Mouse (Mus musculus): ENCODE data around the gene Lrrc27. TPM values are rescaled to one million over a fixed set of nuclear protein-coding genes. Genes with fewer than 3 reads are reported as not detected.

Lrrc27 gene
- polyA plus RNA-seq, 1 experiment from 2014 or later, result 3.5 TPM

- Histone ChIP-seq H3K4me3 (no peak overlapping the region), H3K9ac (no peak overlapping the region), H3K4me2 (no peak overlapping the region), H3K4me1 (replicated peaks) (peaks cover 56% of the 10 kb centered on the region), H3K27me3 (no peaks in the 10 kb centered on the region), H3K27ac (no peak overlapping the region), H3K9me3 (replicated peaks) (no peaks in the 10 kb centered on the region), H3K36me3 (no peaks in the 10 kb centered on the region)
- WGBS, result 85% methylated on average over 10 of the region's 10 CpGs
- ATAC-seq (replicated peaks; ENCODE audit: insufficient number of reproducible peaks, insufficient read depth, low FRiP score, low read depth), result no peak
These were observed 63.4 kb downstream of the Lrrc27 start for GRCm38 (mm10) chr7:139276150-139276549.

GRCm38 (mm10) chr7:139277536-139277935 lies 64.7 kb downstream of the Lrrc27 start:
- WGBS, result 80% methylated on average over 7 of the region's 7 CpGs
- H3K4me1 ChIP-seq (replicated peaks), result peaks cover 46% of the 10 kb centered on the region
- no peaks in the 10 kb centered on the region for H3K36me3 ChIP-seq
- no peak for ATAC-seq (replicated peaks; ENCODE audit: insufficient number of reproducible peaks, insufficient read depth, low FRiP score, low read depth)
- H3K27me3 ChIP-seq, result no peaks in the 10 kb centered on the region
- H3K9me3 ChIP-seq (replicated peaks), result no peaks in the 10 kb centered on the region
- H3K4me3 ChIP-seq, result no peak overlapping the region
- no peak overlapping the region for H3K9ac ChIP-seq
- H3K27ac ChIP-seq, result no peak overlapping the region
- no peak overlapping the region for H3K4me2 ChIP-seq

GRCm38 (mm10) chr7:139279571-139279970 lies 66.8 kb downstream of the Lrrc27 start:
- H3K27ac ChIP-seq, result no peak overlapping the region
- no peak overlapping the region for H3K9ac ChIP-seq
- peaks cover 30% of the 10 kb centered on the region for H3K4me1 ChIP-seq (replicated peaks)
- no peak overlapping the region for H3K4me3 ChIP-seq
- H3K36me3 ChIP-seq, result no peaks in the 10 kb centered on the region
- no peak overlapping the region for H3K4me2 ChIP-seq
- no peaks in the 10 kb centered on the region for H3K9me3 ChIP-seq (replicated peaks)
- ATAC-seq (replicated peaks; ENCODE audit: insufficient number of reproducible peaks, insufficient read depth, low FRiP score, low read depth), result no peak
- WGBS, result 68% methylated on average over 5 of the region's 5 CpGs
- H3K27me3 ChIP-seq, result no peaks in the 10 kb centered on the region

GRCm38 (mm10) chr7:139280044-139280443 lies 67.3 kb downstream of the Lrrc27 start:
- no peak overlapping the region for H3K27ac ChIP-seq
- no peak overlapping the region for H3K4me3 ChIP-seq
- no peaks in the 10 kb centered on the region for H3K36me3 ChIP-seq
- peaks cover 30% of the 10 kb centered on the region for H3K4me1 ChIP-seq (replicated peaks)
- no peaks in the 10 kb centered on the region for H3K9me3 ChIP-seq (replicated peaks)
- no peak overlapping the region for H3K9ac ChIP-seq
- H3K4me2 ChIP-seq, result no peak overlapping the region
- no peaks in the 10 kb centered on the region for H3K27me3 ChIP-seq
- ATAC-seq (replicated peaks; ENCODE audit: insufficient number of reproducible peaks, insufficient read depth, low FRiP score, low read depth), result no peak
- 52% methylated on average over 1 of the region's 1 CpGs for WGBS

GRCm38 (mm10) chr7:139281195-139281594 lies 68.4 kb downstream of the Lrrc27 start:
- ATAC-seq (replicated peaks; ENCODE audit: insufficient number of reproducible peaks, insufficient read depth, low FRiP score, low read depth), result peak; percentile 32; the same call in 1 of the 2 replicates
- H3K4me1 ChIP-seq (replicated peaks), result peaks cover 21% of the 10 kb centered on the region
- H3K36me3 ChIP-seq, result no peaks in the 10 kb centered on the region
- H3K4me2 ChIP-seq, result no peak overlapping the region
- WGBS, result 33% methylated on average over 2 of the region's 2 CpGs
- H3K27me3 ChIP-seq, result no peaks in the 10 kb centered on the region
- no peaks in the 10 kb centered on the region for H3K9me3 ChIP-seq (replicated peaks)
- no peak overlapping the region for H3K27ac ChIP-seq
- no peak overlapping the region for H3K9ac ChIP-seq
- H3K4me3 ChIP-seq, result no peak overlapping the region

- WGBS, result 76% methylated on average over 3 of the region's 3 CpGs
- Histone ChIP-seq H3K4me2 (no peak overlapping the region), H3K4me1 (replicated peaks) (peaks cover 21% of the 10 kb centered on the region), H3K27me3 (no peaks in the 10 kb centered on the region), H3K4me3 (no peak overlapping the region), H3K36me3 (no peaks in the 10 kb centered on the region), H3K27ac (no peak overlapping the region), H3K9me3 (replicated peaks) (no peaks in the 10 kb centered on the region), H3K9ac (no peak overlapping the region)
- no peak for ATAC-seq (replicated peaks; ENCODE audit: insufficient number of reproducible peaks, insufficient read depth, low FRiP score, low read depth)
These were observed 69.2 kb downstream of the Lrrc27 start for GRCm38 (mm10) chr7:139282037-139282436.

- Histone ChIP-seq H3K36me3 (no peaks in the 10 kb centered on the region), H3K27me3 (no peaks in the 10 kb centered on the region), H3K27ac (no peak overlapping the region), H3K4me2 (no peak overlapping the region), H3K9ac (no peak overlapping the region), H3K4me1 (replicated peaks) (peaks cover 9% of the 10 kb centered on the region), H3K4me3 (no peak overlapping the region), H3K9me3 (replicated peaks) (no peaks in the 10 kb centered on the region)
- ATAC-seq (replicated peaks; ENCODE audit: insufficient number of reproducible peaks, insufficient read depth, low FRiP score, low read depth), result no peak
- 61% methylated on average over 16 of the region's 16 CpGs for WGBS
These were observed 72.6 kb downstream of the Lrrc27 start for GRCm38 (mm10) chr7:139285295-139285943.

- H3K9ac ChIP-seq, result no peak overlapping the region
- 60% methylated on average over 7 of the region's 7 CpGs for WGBS
- H3K9me3 ChIP-seq (replicated peaks), result no peaks in the 10 kb centered on the region
- H3K27ac ChIP-seq, result no peak overlapping the region
- H3K4me2 ChIP-seq, result no peak overlapping the region
- no peaks in the 10 kb centered on the region for H3K36me3 ChIP-seq
- no peak for ATAC-seq (replicated peaks; ENCODE audit: insufficient number of reproducible peaks, insufficient read depth, low FRiP score, low read depth)
- 0 out of 2 replicates have a peak, but pooled peaks cover 2% of the 10 kb centered on the region for H3K4me1 ChIP-seq (replicated peaks)
- no peak overlapping the region for H3K4me3 ChIP-seq
- H3K27me3 ChIP-seq, result no peaks in the 10 kb centered on the region
These were observed 75.8 kb downstream of the Lrrc27 start for GRCm38 (mm10) chr7:139288540-139288939.

Other genes starting within 250 kb of the Lrrc27 start
- gene Dpysl4, start 127.0 kb upstream of the Lrrc27 start, polyA plus RNA-seq (2015; fragmentation: Nextera tagmentation; extraction: Ambion mirVana), result 3.3 and 3.6 TPM in 2 replicates
- gene Stk32c, start 319 bp downstream of the Lrrc27 start, polyA plus RNA-seq (2015; fragmentation: Nextera tagmentation; extraction: Ambion mirVana), result 0.08 and 0.10 TPM in 2 replicates
- 7.0 and 8.5 TPM in 2 replicates for gene Pwwp2b, start 35.5 kb downstream of the Lrrc27 start, polyA plus RNA-seq (2015; fragmentation: Nextera tagmentation; extraction: Ambion mirVana)
- 53.4 and 58.4 TPM in 2 replicates for gene Inpp5a, start 176.1 kb downstream of the Lrrc27 start, polyA plus RNA-seq (2015; fragmentation: Nextera tagmentation; extraction: Ambion mirVana)